Mouse (Mus musculus) liver, embryonic 13.5 days (tissue): ENCODE data around the gene Ikzf3. TPM values are rescaled to one million over a fixed set of nuclear protein-coding genes. Genes with fewer than 3 reads are reported as not detected.
A peak's percentile ranks its signal among the peaks of the same experiment; 100 is the strongest.

Source experiments
- ATAC-seq: fragments of 200-750 bp; cut with Nextera tagmentation; 2 replicates; pipeline ENCODE4 v1.8.0; 2017; ENCODE audit warnings: low read depth, mild to moderate bottlenecking, moderate number of reproducible peaks, moderate library complexity
- DNase-seq: peaks from one replicate; pipeline ENCODE4 v3.0.0; 2022
- H3K27ac ChIP-seq: fragments of 300-500 bp; sonication (generic); 2 replicates; pipeline ENCODE4 v1.5.1; 2015; ENCODE audit warnings: moderate library complexity, mild to moderate bottlenecking, inconsistent platforms
- H3K27me3 ChIP-seq: fragments of 300-500 bp; sonication (generic); 2 replicates; pipeline ENCODE4 v1.6.1; 2015; ENCODE audit warnings: mild to moderate bottlenecking, inconsistent platforms
- H3K36me3 ChIP-seq: fragments of 300-500 bp; sonication (generic); 2 replicates; pipeline ENCODE4 v1.6.1; 2015; ENCODE audit warnings: mild to moderate bottlenecking, inconsistent platforms
- H3K4me1 ChIP-seq: fragments of 300-500 bp; sonication (generic); replicated peaks from 2 replicates; pipeline ENCODE4 v1.6.1; 2015; ENCODE audit warnings: inconsistent platforms
- H3K4me2 ChIP-seq: fragments of 300-500 bp; sonication (generic); 2 replicates; pipeline ENCODE4 v1.6.1; 2015; ENCODE audit warnings: inconsistent platforms, mild to moderate bottlenecking, moderate library complexity
- H3K4me3 ChIP-seq: fragments of 300-500 bp; sonication (generic); replicated peaks from 2 replicates; pipeline ENCODE4 v1.5.1; 2015; ENCODE audit warnings: mild to moderate bottlenecking, inconsistent platforms
- H3K9ac ChIP-seq: fragments of 300-500 bp; sonication (generic); 2 replicates; pipeline ENCODE4 v1.6.1; 2015; ENCODE audit warnings: mild to moderate bottlenecking, inconsistent platforms
- H3K9me3 ChIP-seq: fragments of 300-500 bp; sonication (generic); replicated peaks from 2 replicates; pipeline ENCODE4 v1.6.1; 2016; ENCODE audit warnings: inconsistent platforms
- WGBS: fragments of 180-500 bp; shearing (Covaris S2); methylation state at CpG from one replicate; pipeline ENCODE4 v1.1.7; 2015; ENCODE audit not compliant: insufficient replicate concordance; 5-methylcytosine and 5-hydroxymethylcytosine counted together
- polyA plus RNA-seq: library from polyadenylated mRNA; unstranded; fragments of >200 nt; fragmentation: Nextera tagmentation; extraction: Ambion mirVana; gene quantifications from 2 replicates; pipeline ENCODE4 v1.2.1, GENCODE M21; 2015

Gene Ikzf3
- polyA plus RNA-seq, 1 experiment from 2014 or later = 0.06 TPM

- no peak overlapping the region for H3K27ac ChIP-seq
Measured at GRCm38 (mm10) chr11:98456545-98456944, 89.3 kb downstream of the Ikzf3 start.

GRCm38 (mm10) chr11:98455484-98455883 lies 90.3 kb downstream of the Ikzf3 start:
- H3K27ac ChIP-seq = no peak overlapping the region
- H3K4me2 ChIP-seq = no peak overlapping the region
- H3K4me3 ChIP-seq = no peak overlapping the region
- no peak overlapping the region for H3K9ac ChIP-seq
- no peaks in the 10 kb centered on the region for H3K9me3 ChIP-seq
- ATAC-seq (no peak), DNase-seq (no peak)
- peaks cover 34% of the 10 kb centered on the region for H3K36me3 ChIP-seq
- H3K4me1 ChIP-seq = peaks cover 11% of the 10 kb centered on the region
- WGBS = 68% methylated on average over 4 of the region's 4 CpGs
- H3K27me3 ChIP-seq = peaks cover 68% of the 10 kb centered on the region

More at GRCm38 (mm10) chr11:98456545-98456944, 89.3 kb downstream of the Ikzf3 start:
- DNase-seq = no peak
- peak overlapping the region; percentile 83; the same call in 1 of the 2 replicates for H3K4me2 ChIP-seq
- H3K36me3 ChIP-seq = peaks cover 34% of the 10 kb centered on the region
- WGBS = 58% methylated on average over 5 of the region's 5 CpGs
- peaks cover 11% of the 10 kb centered on the region for H3K4me1 ChIP-seq
- ATAC-seq = no peak
- peaks cover 69% of the 10 kb centered on the region for H3K27me3 ChIP-seq
- no peaks in the 10 kb centered on the region for H3K9me3 ChIP-seq
- H3K9ac ChIP-seq = no peak overlapping the region
- no peak overlapping the region for H3K4me3 ChIP-seq

GRCm38 (mm10) chr11:98449921-98450771 lies 95.7 kb downstream of the Ikzf3 start:
- H3K36me3 ChIP-seq = peaks cover 27% of the 10 kb centered on the region
- H3K4me3 ChIP-seq = 0 out of 2 replicates have a peak overlapping the region, but pooled peaks have one; percentile 45
- peaks cover 7% of the 10 kb centered on the region; the same call in 1 of the 2 replicates for H3K4me1 ChIP-seq
- H3K27me3 ChIP-seq = peaks cover 73% of the 10 kb centered on the region
- no peak overlapping the region for H3K27ac ChIP-seq
- WGBS = 62% methylated on average over 20 of the region's 20 CpGs
- ATAC-seq (no peak), DNase-seq (no peak)
- no peak overlapping the region for H3K9ac ChIP-seq
- peak overlapping the region; percentile 53 for H3K4me2 ChIP-seq
- H3K9me3 ChIP-seq = no peaks in the 10 kb centered on the region

GRCm38 (mm10) chr11:98449419-98449818 lies 96.4 kb downstream of the Ikzf3 start:
- peaks cover 75% of the 10 kb centered on the region for H3K27me3 ChIP-seq
- no peak overlapping the region for H3K27ac ChIP-seq
- peaks cover 20% of the 10 kb centered on the region for H3K36me3 ChIP-seq
- no peaks in the 10 kb centered on the region for H3K9me3 ChIP-seq
- peak overlapping the region; percentile 45 for H3K4me3 ChIP-seq
- 51% methylated on average over 3 of the region's 3 CpGs for whole genome bisulfite sequencing
- H3K4me1 ChIP-seq = peaks cover 7% of the 10 kb centered on the region; the same call in 1 of the 2 replicates
- no peak for DNase-seq
- H3K4me2 ChIP-seq = peak overlapping the region; percentile 53
- no peak overlapping the region for H3K9ac ChIP-seq
- ATAC-seq = no peak

- peaks cover 73% of the 10 kb centered on the region for H3K27me3 ChIP-seq
- H3K4me2 ChIP-seq = peak overlapping the region; percentile 53
- H3K4me1 ChIP-seq = peaks cover 7% of the 10 kb centered on the region; the same call in 1 of the 2 replicates
- peaks cover 14% of the 10 kb centered on the region for H3K36me3 ChIP-seq
- H3K9ac ChIP-seq = no peak overlapping the region; the same call in 1 of the 2 replicates
- H3K27ac ChIP-seq = peak overlapping the region; percentile 81
- ATAC-seq (peak; percentile 31; the same call in 1 of the 2 replicates), DNase-seq (no peak)
- no peaks in the 10 kb centered on the region for H3K9me3 ChIP-seq
- peak overlapping the region; percentile 51 for H3K4me3 ChIP-seq
- WGBS = 38% methylated on average over 12 of the region's 13 CpGs
Measured at GRCm38 (mm10) chr11:98448191-98448790, 97.5 kb downstream of the Ikzf3 start.

- H3K9me3 ChIP-seq = no peaks in the 10 kb centered on the region
- H3K4me2 ChIP-seq = peak overlapping the region; percentile 17; the same call in 1 of the 2 replicates
- peaks cover 68% of the 10 kb centered on the region for H3K27me3 ChIP-seq
- 16% methylated on average over 7 of the region's 7 CpGs for WGBS
- H3K9ac ChIP-seq = peak overlapping the region; percentile 60
- peak overlapping the region; percentile 81 for H3K27ac ChIP-seq
- H3K36me3 ChIP-seq = peaks cover 6% of the 10 kb centered on the region; the same call in 1 of the 2 replicates
- no peak for ATAC-seq
- peaks cover 7% of the 10 kb centered on the region; the same call in 1 of the 2 replicates for H3K4me1 ChIP-seq
- peak overlapping the region; percentile 51 for H3K4me3 ChIP-seq
- no peak for DNase-seq
Measured at GRCm38 (mm10) chr11:98447475-98447834, 98.4 kb downstream of the Ikzf3 start.

GRCm38 (mm10) chr11:98446562-98447474 lies 99.0 kb downstream of the Ikzf3 start:
- Histone ChIP-seq H3K4me2 (peak overlapping the region; percentile 17; the same call in 1 of the 2 replicates), H3K9ac (peak overlapping the region; percentile 60), H3K4me3 (peak overlapping the region; percentile 51), H3K27me3 (peaks cover 62% of the 10 kb centered on the region), H3K9me3 (no peaks in the 10 kb centered on the region), H3K27ac (peak overlapping the region; percentile 81), H3K4me1 (peaks cover 7% of the 10 kb centered on the region; the same call in 1 of the 2 replicates), H3K36me3 (peaks cover 1% of the 10 kb centered on the region; the same call in 1 of the 2 replicates)
- peak; percentile 66 for ATAC-seq
- DNase-seq = no peak
- WGBS = 6% methylated on average over 33 of the region's 33 CpGs

GRCm38 (mm10) chr11:98446213-98446561 lies 99.6 kb downstream of the Ikzf3 start, which contains the start of gene Grb7:
Grb7 (plus strand) TSS chr11:98446394.
- Histone ChIP-seq H3K27ac (peak within 1 kb of the TSS; percentile 81), H3K36me3 (no peaks in the 10 kb centered on the region), H3K4me1 (peaks cover 7% of the 10 kb centered on the region; the same call in 1 of the 2 replicates), H3K27me3 (peaks cover 58% of the 10 kb centered on the region), H3K9ac (peak within 1 kb of the TSS; percentile 60), H3K4me3 (peak within 1 kb of the TSS; percentile 51), H3K4me2 (peak within 1 kb of the TSS; percentile 13; the same call in 1 of the 2 replicates), H3K9me3 (no peaks in the 10 kb centered on the region)
- 12% methylated on average over 5 of the region's 5 CpGs for WGBS
- ATAC-seq (peak; percentile 22), DNase-seq (no peak)

- WGBS = 36% methylated on average over 4 of the region's 4 CpGs
- H3K9ac ChIP-seq = no peak overlapping the region
- DNase-seq (no peak), ATAC-seq (no peak)
- peaks cover 7% of the 10 kb centered on the region; the same call in 1 of the 2 replicates for H3K4me1 ChIP-seq
- peaks cover 55% of the 10 kb centered on the region for H3K27me3 ChIP-seq
- no peaks in the 10 kb centered on the region for H3K36me3 ChIP-seq
- H3K4me2 ChIP-seq = 0 out of 2 replicates have a peak overlapping the region, but pooled peaks have one; percentile 13
- H3K27ac ChIP-seq = peak overlapping the region; percentile 68
- H3K4me3 ChIP-seq = no peak overlapping the region
- H3K9me3 ChIP-seq = no peaks in the 10 kb centered on the region
Measured at GRCm38 (mm10) chr11:98445679-98446078, 100.2 kb downstream of the Ikzf3 start.

GRCm38 (mm10) chr11:98445238-98445637 lies 100.6 kb downstream of the Ikzf3 start:
- Histone ChIP-seq H3K27ac (peak overlapping the region; percentile 68), H3K4me3 (no peak overlapping the region), H3K4me1 (peaks cover 7% of the 10 kb centered on the region; the same call in 1 of the 2 replicates), H3K9me3 (no peaks in the 10 kb centered on the region), H3K27me3 (peaks cover 51% of the 10 kb centered on the region), H3K4me2 (no peak overlapping the region), H3K9ac (no peak overlapping the region), H3K36me3 (no peaks in the 10 kb centered on the region)
- no peak for ATAC-seq
- WGBS = 5% methylated on average over 1 of the region's 1 CpGs
- no peak for DNase-seq
